Mouse (Mus musculus) heart, embryonic 16.5 days (tissue): ENCODE measurements at regions not wholly inside any gene's neighbourhood (a gene's known extent, or its start where the extent isn't known, plus 50 kb on each side); places are given as distances from the start of the nearest gene placed in this dataset.

ENCODE experiments used
- ATAC-seq: fragments of 200-750 bp; cut with Nextera tagmentation; replicated peaks from 2 replicates; pipeline ENCODE4 v1.8.0; 2017; ENCODE audit warnings: moderate number of reproducible peaks; ENCODE audit not compliant: insufficient read depth, low FRiP score; ENCODE audit errors: extremely low read depth
- H3K27ac ChIP-seq: fragments of 300-500 bp; sonication (generic); 2 replicates; pipeline ENCODE4 v1.5.1; 2014; ENCODE audit warnings: mild to moderate bottlenecking, low read length, control low read depth, moderate library complexity
- H3K27me3 ChIP-seq: fragments of 300-500 bp; sonication (generic); 2 replicates; pipeline ENCODE4 v1.6.1; 2014; ENCODE audit warnings: low read length, mixed read lengths; ENCODE audit not compliant: control insufficient read depth, insufficient read depth
- H3K36me3 ChIP-seq: fragments of 300-500 bp; sonication (generic); 2 replicates; pipeline ENCODE4 v1.6.1; 2014; ENCODE audit not compliant: control insufficient read depth, insufficient read depth
- H3K4me1 ChIP-seq: fragments of 300-500 bp; sonication (generic); 2 replicates; pipeline ENCODE4 v1.6.1; 2014; ENCODE audit warnings: low read length, mixed read lengths; ENCODE audit not compliant: control insufficient read depth, insufficient read depth
- H3K4me2 ChIP-seq: fragments of 300-500 bp; sonication (generic); 2 replicates; pipeline ENCODE4 v1.6.1; 2014; ENCODE audit warnings: low read depth, mild to moderate bottlenecking, control low read depth, low read length
- H3K4me3 ChIP-seq: fragments of 300-500 bp; sonication (generic); 2 replicates; pipeline ENCODE4 v1.5.1; 2014; ENCODE audit warnings: mild to moderate bottlenecking, control low read depth, low read length
- H3K9ac ChIP-seq: fragments of 300-500 bp; sonication (generic); 2 replicates; pipeline ENCODE4 v1.6.1; 2014; ENCODE audit warnings: low read length, control low read depth
- H3K9me3 ChIP-seq: fragments of 300-500 bp; sonication (generic); replicated peaks from 2 replicates; pipeline ENCODE4 v1.6.1; 2016; ENCODE audit warnings: low read length; ENCODE audit not compliant: control insufficient read depth
- WGBS: fragments of 180-500 bp; shearing (Covaris S2); extraction: QIAGEN DNeasy Blood & Tissue Kit; methylation state at CpG from one replicate; pipeline ENCODE4 v1.1.7; 2014; 5-methylcytosine and 5-hydroxymethylcytosine counted together

DNA sequence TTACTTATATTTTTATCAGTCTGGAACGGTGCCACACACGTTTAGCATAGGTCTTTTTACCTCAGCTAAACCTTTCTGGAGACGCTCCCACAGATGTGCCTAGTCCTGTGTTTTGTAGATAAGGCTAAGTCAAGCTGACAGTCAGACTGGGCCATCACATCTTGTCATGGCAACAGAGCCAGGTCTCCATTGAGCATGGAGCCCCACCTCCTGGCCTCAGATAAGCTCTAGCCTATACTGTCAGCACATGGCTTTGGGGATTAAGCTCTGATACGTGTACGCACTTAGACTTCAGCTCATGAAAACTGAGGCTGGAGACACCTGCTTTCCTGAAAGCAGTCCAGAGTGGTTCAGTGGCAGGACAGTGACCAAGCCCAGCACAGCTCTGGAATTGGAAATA is 392.4 kb upstream of the Kcnab2 start:
- no peak for ATAC-seq
- WGBS = 39% methylated on average over 5 of the region's 5 CpGs
- H3K36me3 ChIP-seq = no peaks in the 10 kb centered on the region
- no peaks in the 10 kb centered on the region for H3K27me3 ChIP-seq
- H3K4me2 ChIP-seq = no peak overlapping the region
- no peak overlapping the region for H3K27ac ChIP-seq
- H3K9ac ChIP-seq = no peak overlapping the region
- 0 out of 2 replicates have a peak, but pooled peaks cover under 1% of the 10 kb centered on the region for H3K9me3 ChIP-seq
- no peaks in the 10 kb centered on the region for H3K4me1 ChIP-seq
- H3K4me3 ChIP-seq = no peak overlapping the region

DNA sequence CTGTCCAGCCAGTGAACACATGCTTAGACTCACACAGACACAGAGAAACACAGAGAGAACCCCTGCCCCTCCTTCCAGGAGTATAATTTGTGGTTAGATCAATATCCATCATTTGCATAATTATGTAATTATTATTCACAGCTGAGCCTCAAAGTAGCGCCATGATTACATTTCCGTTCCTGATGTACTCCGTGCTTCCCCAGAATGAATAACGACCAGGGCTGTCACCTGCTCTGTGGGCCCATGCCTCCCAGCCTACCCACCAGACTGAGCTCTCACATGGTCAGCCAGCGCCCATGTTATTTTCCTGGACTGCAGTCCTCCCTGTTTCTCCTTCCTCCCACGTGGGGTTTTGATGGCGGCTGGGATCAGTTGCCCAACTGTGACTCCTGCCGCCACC is 388.2 kb upstream of the Kcnab2 start:
- 86% methylated on average over 8 of the region's 8 CpGs for WGBS
- H3K4me1 ChIP-seq = no peaks in the 10 kb centered on the region
- no peak overlapping the region for H3K4me3 ChIP-seq
- ATAC-seq = no peak
- no peaks in the 10 kb centered on the region for H3K36me3 ChIP-seq
- H3K27me3 ChIP-seq = no peaks in the 10 kb centered on the region
- no peaks in the 10 kb centered on the region for H3K9me3 ChIP-seq
- H3K27ac ChIP-seq = no peak overlapping the region
- no peak overlapping the region for H3K4me2 ChIP-seq
- no peak overlapping the region for H3K9ac ChIP-seq

GRCm38 (mm10) chr4:152862818-152863614 is 385.3 kb upstream of the Kcnab2 start:
- no peak for ATAC-seq
- H3K27ac ChIP-seq = no peak overlapping the region
- WGBS = 52% methylated on average over 11 of the region's 11 CpGs

DNA sequence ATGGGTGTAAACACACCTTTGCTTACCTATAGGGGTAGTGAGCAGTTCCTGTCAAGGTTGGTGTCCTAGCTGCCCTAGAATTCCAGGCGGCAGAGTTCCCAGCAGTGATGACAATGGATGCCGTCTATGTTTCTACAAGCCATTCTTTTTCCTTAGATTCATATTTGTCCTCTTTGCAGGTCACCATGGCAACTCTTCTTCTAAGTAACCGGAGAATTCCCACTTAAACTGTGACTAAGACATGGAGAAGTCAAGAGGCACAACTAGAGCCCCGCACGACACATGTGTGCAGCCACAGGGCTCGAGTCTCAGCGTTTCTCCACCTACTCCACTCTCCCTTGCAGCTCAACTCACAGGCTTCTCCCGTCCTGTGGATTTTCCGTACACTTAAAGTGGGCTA is 381.5 kb upstream of the Kcnab2 start:
- no peaks in the 10 kb centered on the region for H3K36me3 ChIP-seq
- no peaks in the 10 kb centered on the region for H3K9me3 ChIP-seq
- WGBS = 78% methylated on average over 9 of the region's 9 CpGs
- no peak overlapping the region for H3K4me3 ChIP-seq
- H3K27ac ChIP-seq = no peak overlapping the region
- H3K4me2 ChIP-seq = no peak overlapping the region
- no peaks in the 10 kb centered on the region for H3K4me1 ChIP-seq
- no peak for ATAC-seq
- no peaks in the 10 kb centered on the region for H3K27me3 ChIP-seq
- H3K9ac ChIP-seq = no peak overlapping the region

More at GRCm38 (mm10) chr4:152862818-152863614, 385.3 kb upstream of the Kcnab2 start:
- H3K4me2 ChIP-seq = no peak overlapping the region
- H3K36me3 ChIP-seq = no peaks in the 10 kb centered on the region
- H3K9me3 ChIP-seq = no peaks in the 10 kb centered on the region
- H3K27me3 ChIP-seq = no peaks in the 10 kb centered on the region
- H3K4me1 ChIP-seq = no peaks in the 10 kb centered on the region
- no peak overlapping the region for H3K4me3 ChIP-seq
- no peak overlapping the region for H3K9ac ChIP-seq

DNA sequence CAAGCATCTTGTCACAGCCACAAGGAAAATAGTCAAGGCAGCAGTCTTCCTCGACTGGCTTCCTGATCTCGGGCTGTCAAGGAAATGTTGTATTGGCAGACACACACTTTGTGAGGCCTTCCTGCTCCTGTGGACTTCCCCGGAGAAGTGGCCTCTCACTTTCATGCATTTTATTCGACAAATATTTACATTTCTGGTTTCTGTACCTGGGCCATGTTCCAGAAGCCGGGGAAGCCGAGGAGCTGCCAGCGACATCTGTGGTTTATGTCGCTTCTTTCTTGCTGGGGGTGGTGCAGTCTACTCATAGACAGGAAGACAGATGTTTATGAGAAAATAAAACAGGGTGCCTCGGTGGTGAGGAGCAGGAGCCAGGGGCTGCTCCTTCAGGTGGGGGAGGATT is 372.5 kb upstream of the Kcnab2 start:
- H3K27ac ChIP-seq = no peak overlapping the region
- H3K9me3 ChIP-seq = no peaks in the 10 kb centered on the region
- no peak overlapping the region for H3K4me2 ChIP-seq
- no peak overlapping the region for H3K9ac ChIP-seq
- no peaks in the 10 kb centered on the region for H3K27me3 ChIP-seq
- ATAC-seq = no peak
- H3K4me1 ChIP-seq = no peaks in the 10 kb centered on the region
- H3K4me3 ChIP-seq = no peak overlapping the region
- WGBS = 46% methylated on average over 9 of the region's 9 CpGs
- H3K36me3 ChIP-seq = no peaks in the 10 kb centered on the region

DNA sequence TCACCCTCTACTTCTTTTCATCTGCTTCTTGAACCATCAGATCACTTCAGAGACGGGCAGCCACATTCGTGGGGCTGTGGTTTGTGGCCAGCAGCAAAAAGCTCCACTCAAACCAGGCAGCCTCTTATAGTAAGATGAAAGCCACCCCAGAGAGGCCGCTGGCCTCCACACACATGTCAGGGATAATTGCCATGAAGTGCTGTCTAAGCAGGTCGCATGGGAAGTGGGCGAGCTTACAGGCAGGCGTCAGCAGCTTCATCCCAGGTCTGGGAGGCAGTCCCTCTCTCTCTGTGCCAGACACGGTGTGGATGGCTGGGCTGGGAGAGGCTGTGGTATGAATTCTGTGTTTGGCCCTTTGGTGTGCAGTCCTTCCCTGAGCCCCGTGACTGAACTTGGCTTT is 358.4 kb upstream of the Kcnab2 start:
- H3K9ac ChIP-seq = no peak overlapping the region
- WGBS = 68% methylated on average over 8 of the region's 8 CpGs
- peaks cover 4% of the 10 kb centered on the region; the same call in 1 of the 2 replicates for H3K9me3 ChIP-seq
- no peak overlapping the region for H3K4me2 ChIP-seq
- ATAC-seq = no peak
- H3K4me1 ChIP-seq = no peaks in the 10 kb centered on the region
- no peaks in the 10 kb centered on the region for H3K36me3 ChIP-seq
- no peaks in the 10 kb centered on the region for H3K27me3 ChIP-seq
- no peak overlapping the region for H3K4me3 ChIP-seq
- no peak overlapping the region for H3K27ac ChIP-seq

DNA sequence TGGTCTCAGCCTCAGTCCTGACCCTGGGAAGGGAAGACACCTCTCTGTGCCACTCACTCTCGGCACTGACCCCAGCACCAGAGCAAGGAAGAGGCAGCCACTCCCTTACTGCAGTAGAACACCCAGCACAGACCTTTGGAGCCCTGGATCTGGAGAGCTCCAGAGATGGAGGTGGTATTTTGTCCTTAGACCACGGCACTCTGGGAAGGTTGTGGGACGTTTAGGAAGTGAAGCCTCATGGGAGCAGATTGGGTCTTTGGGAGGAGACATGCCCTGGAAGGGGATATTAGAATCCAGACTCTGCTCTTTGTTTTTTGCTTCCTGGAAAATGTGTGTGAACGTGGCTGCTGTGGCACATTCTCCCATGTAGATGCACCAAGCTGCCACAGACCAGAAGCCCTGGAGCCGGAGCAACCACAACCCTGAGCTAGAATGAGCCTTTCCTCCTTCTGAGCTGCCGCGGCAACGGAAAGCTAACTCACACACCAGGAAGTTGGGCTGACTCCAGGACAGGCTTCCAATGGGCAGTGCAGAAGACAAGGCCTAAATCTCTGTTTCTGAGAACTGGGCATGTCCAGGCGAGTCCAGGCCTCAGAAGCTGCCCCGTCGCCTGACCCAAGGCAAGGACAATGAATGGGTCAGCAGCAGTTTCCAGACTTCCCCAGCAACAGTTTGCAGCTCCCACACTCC is 356.9 kb upstream of the Kcnab2 start:
- H3K9me3 ChIP-seq = peaks cover 5% of the 10 kb centered on the region
- no peak overlapping the region for H3K27ac ChIP-seq
- no peak overlapping the region for H3K4me2 ChIP-seq
- WGBS = 70% methylated on average over 11 of the region's 11 CpGs
- no peaks in the 10 kb centered on the region for H3K27me3 ChIP-seq
- no peaks in the 10 kb centered on the region for H3K36me3 ChIP-seq
- no peaks in the 10 kb centered on the region for H3K4me1 ChIP-seq
- ATAC-seq = no peak
- no peak overlapping the region for H3K9ac ChIP-seq
- no peak overlapping the region for H3K4me3 ChIP-seq

GRCm38 (mm10) chr4:152833411-152834310 is 356.0 kb upstream of the Kcnab2 start:
- Histone ChIP-seq H3K4me1 (no peaks in the 10 kb centered on the region), H3K36me3 (no peaks in the 10 kb centered on the region), H3K27me3 (no peaks in the 10 kb centered on the region), H3K4me3 (no peak overlapping the region), H3K9me3 (peaks cover 6% of the 10 kb centered on the region), H3K27ac (no peak overlapping the region), H3K9ac (no peak overlapping the region), H3K4me2 (no peak overlapping the region)
- ATAC-seq = no peak
- WGBS = 58% methylated on average over 23 of the region's 23 CpGs
